Mouse (Mus musculus) intestine, postnatal 0 days (tissue): ENCODE measurements around the gene Sco2. TPM values are rescaled to one million over a fixed set of nuclear protein-coding genes. Genes with fewer than 3 reads are reported as not detected.
A peak's percentile ranks its signal among the peaks of the same experiment; 100 is the strongest.

ENCODE experiments used
- ATAC-seq: fragments of 200-750 bp; cut with Nextera tagmentation; 2 replicates; pipeline ENCODE4 v1.8.0; 2017; ENCODE audit warnings: mild to moderate bottlenecking, moderate TSS enrichment, moderate library complexity
- H3K27ac ChIP-seq: fragments of 300-500 bp; sonication (generic); 2 replicates; pipeline ENCODE4 v1.5.1; 2014; ENCODE audit warnings: mild to moderate bottlenecking, low read depth, low read length, moderate library complexity
- H3K27me3 ChIP-seq: fragments of 300-500 bp; sonication (generic); replicated peaks from 2 replicates; pipeline ENCODE4 v1.6.1; 2014; ENCODE audit warnings: low read length, mixed read lengths; ENCODE audit not compliant: control insufficient read depth, insufficient read depth
- H3K36me3 ChIP-seq: fragments of 300-500 bp; sonication (generic); 2 replicates; pipeline ENCODE4 v1.6.1; 2014; ENCODE audit warnings: mild to moderate bottlenecking, moderate library complexity; ENCODE audit not compliant: control insufficient read depth, insufficient read depth
- H3K4me1 ChIP-seq: fragments of 300-500 bp; sonication (generic); replicated peaks from 2 replicates; pipeline ENCODE4 v1.6.1; 2014; ENCODE audit warnings: antibody characterized with exemption, low read length, mixed read lengths; ENCODE audit not compliant: control insufficient read depth, insufficient read depth
- H3K4me2 ChIP-seq: fragments of 300-500 bp; sonication (generic); replicated peaks from 2 replicates; pipeline ENCODE4 v1.6.1; 2014; ENCODE audit warnings: low read depth, mild to moderate bottlenecking, moderate library complexity
- H3K4me3 ChIP-seq: fragments of 300-500 bp; sonication (generic); 2 replicates; pipeline ENCODE4 v1.5.1; 2014; ENCODE audit warnings: low read depth, low read length
- H3K9ac ChIP-seq: fragments of 300-500 bp; sonication (generic); 2 replicates; pipeline ENCODE4 v1.6.1; 2014; ENCODE audit warnings: mild to moderate bottlenecking, low read depth, low read length
- H3K9me3 ChIP-seq: fragments of 300-500 bp; sonication (generic); 2 replicates; pipeline ENCODE4 v1.6.1; 2016; ENCODE audit warnings: mixed run types; ENCODE audit not compliant: control insufficient read depth
- CTCF ChIP-seq: sonication (generic); IDR thresholded peaks from 2 replicates; pipeline ENCODE4 v1.5.1; 2016; ENCODE audit warnings: low read depth, mild to moderate bottlenecking, control low read depth, antibody characterized with exemption, moderate library complexity
- WGBS: fragments of 180-500 bp; shearing (Covaris S2); extraction: QIAGEN DNeasy Blood & Tissue Kit; methylation state at CpG from one replicate; pipeline ENCODE4 v1.1.7; 2014; 5-methylcytosine and 5-hydroxymethylcytosine counted together
- polyA plus RNA-seq: library from polyadenylated mRNA; unstranded; fragments of >200 nt; fragmentation: Nextera tagmentation; extraction: Ambion mirVana; gene quantifications from 2 replicates; pipeline ENCODE4 v1.2.1, GENCODE M21; 2015

Sco2 gene
- polyA plus RNA-seq, 1 experiment from 2014 or later: 18.0 TPM

DNA sequence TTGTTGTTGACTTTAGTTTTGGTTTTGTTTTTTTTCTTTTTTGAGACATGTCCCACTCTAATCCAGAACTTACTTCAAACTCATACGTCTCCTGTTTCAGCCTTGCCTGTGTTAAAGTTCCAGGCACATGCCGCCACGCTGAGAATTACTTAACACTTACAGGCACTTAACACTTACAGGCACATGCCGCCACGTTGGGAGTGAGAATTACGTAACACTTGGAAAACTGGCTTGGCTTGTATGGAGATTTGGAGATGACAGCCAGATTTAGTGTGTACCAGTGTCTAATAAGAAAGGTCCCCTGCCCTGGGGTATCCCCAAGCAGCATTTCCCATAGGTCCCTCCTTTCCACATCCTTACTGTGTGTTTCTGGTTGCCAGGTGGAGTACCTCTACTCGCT is 10.6 kb downstream of the Sco2 start:
- Histone ChIP-seq H3K4me3 (no peak overlapping the region), H3K27ac (no peak overlapping the region), H3K27me3 (no peaks in the 10 kb centered on the region), H3K4me1 (no peaks in the 10 kb centered on the region), H3K9ac (no peak overlapping the region), H3K9me3 (no peaks in the 10 kb centered on the region), H3K4me2 (no peak overlapping the region), H3K36me3 (peaks cover 80% of the 10 kb centered on the region)
- WGBS: 78% methylated on average over 7 of the region's 7 CpGs
- no peak for TF ChIP-seq CTCF
- ATAC-seq: no peak

DNA sequence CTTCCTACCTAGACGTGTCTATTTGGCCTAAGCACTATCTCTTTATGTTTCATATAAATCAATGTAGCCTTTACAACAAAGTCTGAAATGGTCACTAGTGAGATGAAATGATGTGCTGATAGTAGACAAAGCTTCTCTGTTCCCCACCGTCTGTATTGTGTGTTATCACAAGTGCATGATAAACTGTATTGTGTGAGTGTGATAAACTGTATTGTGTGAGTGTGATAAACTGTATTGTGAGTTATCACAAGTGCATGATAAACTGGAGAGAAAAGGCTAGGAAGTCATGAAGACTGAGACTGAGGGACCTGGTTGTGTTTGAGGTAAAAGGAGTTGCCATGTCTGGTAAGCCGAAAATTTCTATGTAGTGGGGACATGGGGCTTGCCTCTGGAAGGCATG is 14.9 kb downstream of the Sco2 start:
- Histone ChIP-seq H3K9ac (no peak overlapping the region), H3K4me1 (peaks cover 6% of the 10 kb centered on the region; the same call in 1 of the 2 replicates), H3K9me3 (no peaks in the 10 kb centered on the region), H3K36me3 (peaks cover 39% of the 10 kb centered on the region), H3K4me3 (no peak overlapping the region), H3K4me2 (no peak overlapping the region), H3K27me3 (no peaks in the 10 kb centered on the region), H3K27ac (no peak overlapping the region)
- WGBS: 63% methylated on average over 3 of the region's 3 CpGs
- no peak for ATAC-seq
- no peak for TF ChIP-seq CTCF

DNA sequence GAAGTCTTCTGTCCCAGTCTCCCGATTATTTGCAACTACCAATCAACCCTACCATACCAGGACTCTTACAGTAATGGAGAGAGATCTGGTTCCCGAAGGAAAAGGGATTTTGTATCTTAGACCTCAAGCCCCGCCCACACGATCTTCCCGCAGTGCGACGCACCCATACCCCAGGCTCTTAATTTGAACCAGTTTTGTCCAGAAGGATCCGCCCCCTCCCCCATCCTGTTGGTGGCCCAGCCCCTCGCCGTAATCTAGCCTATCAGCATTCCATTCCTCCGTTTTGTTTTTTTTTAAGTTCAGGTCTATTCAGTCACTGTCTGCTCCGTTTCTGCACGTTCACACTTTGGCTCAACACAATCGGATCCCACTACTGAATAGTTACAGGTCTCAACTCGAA is 17.3 kb downstream of the Sco2 start:
- no peaks in the 10 kb centered on the region for H3K27me3 ChIP-seq
- H3K9me3 ChIP-seq: no peaks in the 10 kb centered on the region
- peak overlapping the region; percentile 63 for H3K27ac ChIP-seq
- peak overlapping the region; percentile 74 for H3K4me3 ChIP-seq
- ATAC-seq: peak; percentile 9; the same call in 1 of the 2 replicates
- 0% methylated on average over 15 of the region's 15 CpGs for WGBS
- peak overlapping the region; percentile 82 for H3K9ac ChIP-seq
- H3K4me2 ChIP-seq: peak overlapping the region; percentile 82
- H3K36me3 ChIP-seq: peaks cover 37% of the 10 kb centered on the region
- no peak for TF ChIP-seq CTCF
- peaks cover 6% of the 10 kb centered on the region; the same call in 1 of the 2 replicates for H3K4me1 ChIP-seq

DNA sequence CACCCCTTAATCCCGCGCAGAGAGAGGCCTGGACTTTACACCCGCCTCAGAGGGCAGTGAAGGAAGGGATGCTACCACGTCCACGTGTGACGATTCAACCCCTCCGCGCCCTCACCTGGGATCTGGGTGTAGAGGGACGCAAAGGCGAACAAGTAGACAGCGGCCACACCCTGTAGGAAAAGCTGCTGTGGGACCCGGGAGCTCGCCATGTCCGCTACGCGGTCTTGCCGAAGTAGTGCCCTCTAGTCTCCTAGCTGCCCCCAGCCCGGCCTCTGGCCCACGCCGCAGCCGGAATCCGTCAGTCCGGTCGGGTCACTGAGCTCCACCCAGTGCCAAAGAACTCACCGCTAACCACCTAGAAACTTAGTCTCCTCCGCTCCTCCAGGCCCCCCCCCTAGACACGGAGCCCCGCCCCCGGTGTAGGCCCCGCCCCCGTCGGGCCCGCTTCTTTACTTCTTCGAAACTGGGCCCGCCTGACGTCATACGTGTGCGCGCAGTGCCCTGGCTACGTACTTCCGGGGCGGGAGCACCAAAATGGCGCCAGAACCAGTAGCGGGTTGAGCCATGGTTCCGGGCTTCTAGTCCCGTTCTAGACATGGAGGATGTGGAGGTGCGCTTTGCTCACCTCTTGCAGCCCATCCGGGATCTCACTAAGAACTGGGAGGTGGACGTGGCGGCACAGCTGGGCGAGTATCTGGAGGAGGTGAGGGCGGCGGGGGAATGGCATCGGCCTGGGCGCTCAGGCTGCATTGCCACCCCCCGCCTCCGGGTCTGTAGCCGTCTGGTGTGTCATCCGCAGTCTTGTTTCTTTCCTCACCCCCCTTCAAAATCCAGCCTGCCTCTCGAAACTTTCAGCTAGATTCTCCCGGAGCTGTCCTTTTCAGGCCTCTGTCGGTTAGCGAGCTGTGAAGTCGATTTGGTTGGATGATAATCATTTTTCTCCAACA is 18.1 kb downstream of the Sco2 start, which contains the start of the genes Lmf2 and Ncaph2:
TSS of gene Lmf2 (minus strand) at position 419 of the 947 bp plus-strand sequence.
TSS of gene Ncaph2 (plus strand) at position 479 of the 947 bp plus-strand sequence.
- Histone ChIP-seq H3K9ac (peak within 1 kb of the TSS; percentile 82), H3K27me3 (no peaks in the 10 kb centered on the region), H3K36me3 (peaks cover 33% of the 10 kb centered on the region), H3K4me1 (peaks cover 6% of the 10 kb centered on the region; the same call in 1 of the 2 replicates), H3K27ac (peak within 1 kb of the TSS; percentile 63), H3K9me3 (no peaks in the 10 kb centered on the region), H3K4me2 (peak within 1 kb of the TSS; percentile 82), H3K4me3 (peak within 1 kb of the TSS; percentile 74)
- WGBS: under 1% methylated on average over 63 of the region's 64 CpGs
- peak; percentile 92 for ATAC-seq
- no peak for TF ChIP-seq CTCF

DNA sequence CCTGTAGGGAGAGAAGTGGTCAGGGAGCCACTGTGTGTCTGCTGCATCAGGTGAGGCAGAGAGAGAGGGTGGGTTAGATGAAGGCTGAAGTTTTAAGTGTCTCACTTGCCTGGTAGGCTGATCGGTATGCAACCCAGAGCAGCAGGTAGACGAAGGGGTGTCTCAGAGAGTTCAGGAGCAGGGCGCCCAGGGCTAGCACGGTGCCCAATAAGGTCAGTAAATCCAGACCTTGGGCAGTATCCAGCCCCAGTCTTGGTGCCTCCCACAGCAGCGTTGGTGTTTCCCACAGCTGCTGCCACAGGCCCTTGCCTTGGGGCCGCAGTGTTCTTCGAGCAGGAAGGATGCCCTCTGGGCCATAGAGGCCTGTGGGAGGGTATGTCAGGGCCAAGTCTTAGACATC is 19.2 kb downstream of the Sco2 start:
- Histone ChIP-seq H3K9ac (peak overlapping the region; percentile 82), H3K9me3 (no peaks in the 10 kb centered on the region), H3K36me3 (peaks cover 30% of the 10 kb centered on the region), H3K27ac (no peak overlapping the region), H3K4me2 (peak overlapping the region; percentile 82), H3K4me1 (peaks cover 6% of the 10 kb centered on the region; the same call in 1 of the 2 replicates), H3K4me3 (peak overlapping the region; percentile 74), H3K27me3 (no peaks in the 10 kb centered on the region)
- WGBS: 80% methylated on average over 7 of the region's 7 CpGs
- TF ChIP-seq CTCF: no peak
- no peak for ATAC-seq

DNA sequence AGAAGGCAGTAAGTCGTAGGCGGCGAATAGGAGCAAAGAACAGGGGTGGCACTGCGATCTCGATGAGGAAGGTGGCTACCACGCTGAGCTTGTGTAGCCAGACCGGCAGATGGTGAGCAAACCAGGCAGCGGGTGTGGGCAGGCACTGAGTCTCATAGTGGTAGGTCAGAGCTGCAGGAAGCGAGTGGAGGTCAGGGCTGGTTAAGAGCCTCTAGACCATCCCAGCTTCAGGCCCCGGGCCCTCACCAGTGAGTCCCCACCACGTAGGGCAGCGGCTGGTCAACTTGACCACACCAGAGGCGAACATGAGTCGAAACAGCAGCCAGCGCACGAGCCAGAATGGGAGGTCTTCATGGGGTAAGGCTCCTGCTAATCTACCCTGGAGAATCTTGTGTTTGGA is 19.8 kb downstream of the Sco2 start:
- Histone ChIP-seq H3K9me3 (no peaks in the 10 kb centered on the region), H3K36me3 (peaks cover 30% of the 10 kb centered on the region), H3K4me3 (no peak overlapping the region), H3K9ac (no peak overlapping the region), H3K4me2 (no peak overlapping the region), H3K27me3 (no peaks in the 10 kb centered on the region), H3K4me1 (peaks cover 6% of the 10 kb centered on the region; the same call in 1 of the 2 replicates), H3K27ac (no peak overlapping the region)
- ATAC-seq: no peak
- no peak for TF ChIP-seq CTCF
- WGBS: 94% methylated on average over 16 of the region's 16 CpGs
